Mouse (Mus musculus) left cerebral cortex, postnatal 36 days (tissue): ENCODE results near the gene Camta1. TPM values are rescaled to one million over a fixed set of nuclear protein-coding genes. Genes with fewer than 3 reads are reported as not detected.

Experiments
- total RNA-seq, 2 experiments: library from RNA; stranded (reverse); gene quantifications; 2 replicates each; pipeline ENCODE4 v1.2.3; 2021

The Camta1 gene
- total RNA-seq, 2 experiments from 2014 or later, result 207 to 216 TPM

Other genes with a start within 250 kb of the Camta1 start
- gene Dnajc11, start 71.8 kb upstream of the Camta1 start, total RNA-seq, result 10 to 100 TPM; 66.0 to 69.2 TPM
- gene Thap3, start 127.1 kb upstream of the Camta1 start, total RNA-seq, result 10 to 100 TPM; 15.2 to 21.8 TPM
- 10 to 100 TPM; 11.3 to 16.5 TPM for gene Phf13, start 134.4 kb upstream of the Camta1 start, total RNA-seq
- gene Klhl21, start 146.9 kb upstream of the Camta1 start, total RNA-seq, result 10 to 100 TPM; 14.4 to 18.0 TPM
- gene Zbtb48, start 165.8 kb upstream of the Camta1 start, total RNA-seq, result 10 to 100 TPM; 10.3 to 13.3 TPM
- gene Tas1r1, start 176.7 kb upstream of the Camta1 start, total RNA-seq, result under 1 TPM; 0.64 to 0.75 TPM
- 10 to 100 TPM; 17.1 to 19.3 TPM for gene Nol9, start 177.4 kb upstream of the Camta1 start, total RNA-seq
- 10 to 100 TPM; 82.5 to 84.4 TPM for gene Plekhg5, start 210.6 kb upstream of the Camta1 start, total RNA-seq